Mouse (Mus musculus) limb, embryonic 14.5 days (tissue): Measurements from ENCODE around the gene Ube2cbp. TPM values are rescaled to one million over a fixed set of nuclear protein-coding genes. Genes with fewer than 3 reads are reported as not detected.

ENCODE experiments used
- ATAC-seq: fragments of 200-750 bp; cut with Nextera tagmentation; 2 replicates; pipeline ENCODE4 v1.8.0; 2017; ENCODE audit warnings: low read depth, moderate number of reproducible peaks, moderate TSS enrichment; ENCODE audit not compliant: low FRiP score
- DNase-seq: peaks from one replicate; pipeline ENCODE4 v3.0.0-alpha.2; 2015; ENCODE audit warnings: low spot score
- H3K27ac ChIP-seq: fragments of 300-500 bp; sonication (generic); replicated peaks from 2 replicates; pipeline ENCODE4 v1.5.1; 2014; ENCODE audit warnings: low read depth, mild to moderate bottlenecking, low read length, moderate library complexity, mixed read lengths
- H3K27me3 ChIP-seq: fragments of 300-500 bp; sonication (generic); 2 replicates; pipeline ENCODE4 v1.6.1; 2014; ENCODE audit warnings: low read length, mixed read lengths; ENCODE audit not compliant: control insufficient read depth, insufficient read depth
- H3K36me3 ChIP-seq: fragments of 300-500 bp; sonication (generic); 2 replicates; pipeline ENCODE4 v1.6.1; 2014; ENCODE audit warnings: mild to moderate bottlenecking, low read length, moderate library complexity, mixed read lengths; ENCODE audit not compliant: control insufficient read depth, insufficient read depth
- H3K4me1 ChIP-seq: fragments of 300-500 bp; sonication (generic); 2 replicates; pipeline ENCODE4 v1.6.1; 2014; ENCODE audit warnings: antibody characterized with exemption, low read length, mixed read lengths; ENCODE audit not compliant: control insufficient read depth, insufficient read depth
- H3K4me2 ChIP-seq: fragments of 300-500 bp; sonication (generic); replicated peaks from 2 replicates; pipeline ENCODE4 v1.6.1; 2014; ENCODE audit warnings: low read depth, mild to moderate bottlenecking, low read length, moderate library complexity; ENCODE audit not compliant: severe bottlenecking
- H3K4me3 ChIP-seq: fragments of 300-500 bp; sonication (generic); replicated peaks from 2 replicates; pipeline ENCODE4 v1.5.1; 2014; ENCODE audit warnings: low read length
- H3K9ac ChIP-seq: fragments of 300-500 bp; sonication (generic); 2 replicates; pipeline ENCODE4 v1.6.1; 2014; ENCODE audit warnings: mild to moderate bottlenecking, low read depth, low read length, moderate library complexity; ENCODE audit not compliant: severe bottlenecking
- H3K9me3 ChIP-seq: fragments of 300-500 bp; sonication (generic); 2 replicates; pipeline ENCODE4 v1.6.1; 2016; ENCODE audit warnings: low read length; ENCODE audit not compliant: control insufficient read depth
- POLR2A ChIP-seq: fragments of 200-500 bp; IDR thresholded peaks from 2 replicates; pipeline ENCODE4 v1.8.0; 2012; ENCODE audit warnings: inconsistent platforms, mild to moderate bottlenecking, moderate library complexity, borderline replicate concordance; ENCODE audit not compliant: insufficient read depth, insufficient read length; ENCODE audit errors: extremely low read depth
- WGBS: fragments of 180-500 bp; shearing (Covaris S2); extraction: QIAGEN DNeasy Blood & Tissue Kit; methylation state at CpG from one replicate; pipeline ENCODE4 v1.1.7; 2014; 5-methylcytosine and 5-hydroxymethylcytosine counted together
- polyA plus RNA-seq, 2 experiments: library from polyadenylated mRNA; depleted of rRNA in 1 of 2; stranded (reverse) in 1 of 2; unstranded in 1 of 2; fragments of >200 nt; fragmentation: Nextera tagmentation in 1 of 2; extraction: Ambion mirVana in 1 of 2; gene quantifications; 2 replicates each; pipeline versions ENCODE4 v1.2.1 to v1.2.3; 2012 to 2014

Ube2cbp gene
- polyA plus RNA-seq, 2 experiments, result 3.4 to 5.2 TPM

GRCm38 (mm10) chr9:86376923-86377322, 87.8 kb downstream of the Ube2cbp start:
- 47% methylated on average over 2 of the region's 2 CpGs for WGBS
- ATAC-seq, result no peak
- H3K9me3 ChIP-seq, result no peaks in the 10 kb centered on the region
- no peak overlapping the region for H3K9ac ChIP-seq
- H3K4me1 ChIP-seq, result no peaks in the 10 kb centered on the region
- H3K36me3 ChIP-seq, result no peaks in the 10 kb centered on the region
- H3K27ac ChIP-seq, result no peak overlapping the region
- H3K27me3 ChIP-seq, result no peaks in the 10 kb centered on the region
- no peak for DNase-seq
- H3K4me3 ChIP-seq, result no peak overlapping the region
- no peak for TF ChIP-seq POLR2A
- no peak overlapping the region for H3K4me2 ChIP-seq

DNA sequence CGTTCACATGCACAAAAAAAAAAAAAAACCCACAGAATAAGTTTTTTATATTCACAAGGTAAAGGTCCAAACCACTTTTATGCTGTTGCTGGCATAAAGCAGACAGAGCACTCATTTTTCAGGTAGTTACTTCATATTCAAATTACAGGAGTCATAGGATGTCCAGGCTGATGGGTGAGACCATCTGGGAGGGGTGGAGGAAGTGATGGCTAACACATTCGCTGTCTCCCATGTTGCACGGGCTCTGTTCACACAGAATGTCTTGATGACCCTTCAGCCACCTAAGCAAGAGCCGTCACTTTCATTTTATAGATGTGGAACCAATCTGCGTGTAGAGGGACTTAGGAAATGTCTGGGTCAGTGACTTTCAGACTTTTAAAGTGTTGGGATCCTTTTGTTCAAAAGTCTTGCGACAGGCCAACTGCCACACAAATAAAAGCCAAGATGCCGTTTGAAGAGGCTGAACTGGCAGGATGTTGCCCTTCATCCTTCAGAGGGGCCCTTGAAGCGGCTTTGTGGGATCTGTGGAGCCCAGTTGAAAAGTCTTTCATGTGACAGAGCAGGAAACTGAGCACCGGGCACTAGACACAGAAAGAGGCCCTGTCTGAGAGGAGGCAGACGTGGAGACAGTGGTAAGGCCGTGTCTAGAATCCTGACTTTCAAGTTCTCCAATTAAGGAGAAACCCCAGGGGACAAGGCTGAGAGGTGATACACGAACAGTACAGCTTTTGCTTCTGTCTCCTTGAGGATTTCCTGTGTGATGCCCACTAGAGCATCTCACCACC, 91.8 kb downstream of the Ube2cbp start:
- H3K9me3 ChIP-seq, result no peaks in the 10 kb centered on the region
- WGBS, result 51% methylated on average over 12 of the region's 12 CpGs
- no peak overlapping the region for H3K4me3 ChIP-seq
- H3K4me2 ChIP-seq, result no peak overlapping the region
- H3K36me3 ChIP-seq, result no peaks in the 10 kb centered on the region
- no peak overlapping the region for H3K27ac ChIP-seq
- H3K9ac ChIP-seq, result no peak overlapping the region
- ATAC-seq, result no peak
- no peaks in the 10 kb centered on the region for H3K4me1 ChIP-seq
- TF ChIP-seq POLR2A, result no peak
- H3K27me3 ChIP-seq, result no peaks in the 10 kb centered on the region
- DNase-seq, result no peak

DNA sequence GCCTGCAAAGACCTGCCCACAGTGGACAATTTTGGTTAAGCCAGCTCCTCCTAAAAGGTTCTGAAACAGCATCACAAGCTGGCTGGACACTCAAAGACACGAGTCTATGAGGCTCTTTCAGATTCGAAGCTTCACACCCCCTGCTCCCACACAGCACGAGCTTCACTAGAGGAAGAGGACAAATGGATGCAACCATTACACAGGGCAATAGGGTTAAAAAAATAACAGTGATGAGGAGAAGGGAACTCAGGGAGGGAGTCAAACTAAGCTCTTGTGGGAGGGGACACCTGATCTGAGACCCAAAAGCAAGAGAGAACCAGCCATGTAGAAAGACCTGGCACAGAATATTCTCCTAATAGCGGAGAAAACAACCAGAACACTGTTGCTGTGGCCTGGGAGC, 95.5 kb downstream of the Ube2cbp start:
- Histone ChIP-seq H3K9ac (no peak overlapping the region), H3K9me3 (no peaks in the 10 kb centered on the region), H3K27me3 (no peaks in the 10 kb centered on the region), H3K4me2 (no peak overlapping the region), H3K4me1 (no peaks in the 10 kb centered on the region), H3K27ac (no peak overlapping the region), H3K4me3 (no peak overlapping the region), H3K36me3 (no peaks in the 10 kb centered on the region)
- no peak for ATAC-seq
- 86% methylated on average over 4 of the region's 4 CpGs for WGBS
- no peak for TF ChIP-seq POLR2A
- DNase-seq, result no peak

GRCm38 (mm10) chr9:86360536-86360935, 104.2 kb downstream of the Ube2cbp start:
- ATAC-seq (no peak), DNase-seq (peak; percentile 68)
- Histone ChIP-seq H3K36me3 (no peaks in the 10 kb centered on the region), H3K9me3 (no peaks in the 10 kb centered on the region), H3K27me3 (no peaks in the 10 kb centered on the region), H3K4me1 (no peaks in the 10 kb centered on the region), H3K9ac (no peak overlapping the region), H3K27ac (no peak overlapping the region), H3K4me3 (no peak overlapping the region), H3K4me2 (no peak overlapping the region)
- WGBS, result 72% methylated on average over 9 of the region's 9 CpGs
- TF ChIP-seq POLR2A, result no peak

DNA sequence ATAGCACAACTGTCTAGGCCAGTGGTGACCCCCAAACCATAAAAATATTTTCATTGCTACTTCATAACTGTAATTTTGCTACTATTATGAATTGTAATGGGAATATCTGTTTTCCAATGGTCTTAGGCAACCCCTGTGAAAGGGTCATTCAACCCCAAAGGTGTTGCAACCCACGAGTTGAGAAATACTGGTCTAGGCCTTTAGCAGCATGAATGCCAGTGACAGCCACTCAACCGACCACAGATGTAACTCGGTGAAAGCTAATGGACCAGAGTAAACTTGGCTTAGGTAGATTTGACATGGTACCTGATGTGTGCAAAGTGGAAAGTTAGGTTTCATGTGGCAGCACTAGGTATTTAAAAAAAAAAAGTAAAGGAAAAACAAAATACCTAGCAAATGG, 108.9 kb downstream of the Ube2cbp start:
- H3K27ac ChIP-seq, result no peak overlapping the region
- DNase-seq (no peak), ATAC-seq (no peak)
- H3K4me2 ChIP-seq, result no peak overlapping the region
- no peak for TF ChIP-seq POLR2A
- H3K4me1 ChIP-seq, result no peaks in the 10 kb centered on the region
- H3K9ac ChIP-seq, result no peak overlapping the region
- H3K36me3 ChIP-seq, result no peaks in the 10 kb centered on the region
- no peak overlapping the region for H3K4me3 ChIP-seq
- WGBS, result 84% methylated on average over 3 of the region's 3 CpGs
- no peaks in the 10 kb centered on the region for H3K27me3 ChIP-seq
- no peaks in the 10 kb centered on the region for H3K9me3 ChIP-seq

GRCm38 (mm10) chr9:86351491-86351890, 113.3 kb downstream of the Ube2cbp start:
- Histone ChIP-seq H3K4me2 (no peak overlapping the region), H3K4me1 (no peaks in the 10 kb centered on the region), H3K9me3 (no peaks in the 10 kb centered on the region), H3K36me3 (no peaks in the 10 kb centered on the region), H3K27me3 (no peaks in the 10 kb centered on the region), H3K27ac (no peak overlapping the region), H3K4me3 (no peak overlapping the region), H3K9ac (no peak overlapping the region)
- no peak for ATAC-seq
- TF ChIP-seq POLR2A, result no peak
- no peak for DNase-seq
- 79% methylated on average over 3 of the region's 3 CpGs for WGBS
